Mouse (Mus musculus): ENCODE measurements around the gene Qser1.

DNA sequence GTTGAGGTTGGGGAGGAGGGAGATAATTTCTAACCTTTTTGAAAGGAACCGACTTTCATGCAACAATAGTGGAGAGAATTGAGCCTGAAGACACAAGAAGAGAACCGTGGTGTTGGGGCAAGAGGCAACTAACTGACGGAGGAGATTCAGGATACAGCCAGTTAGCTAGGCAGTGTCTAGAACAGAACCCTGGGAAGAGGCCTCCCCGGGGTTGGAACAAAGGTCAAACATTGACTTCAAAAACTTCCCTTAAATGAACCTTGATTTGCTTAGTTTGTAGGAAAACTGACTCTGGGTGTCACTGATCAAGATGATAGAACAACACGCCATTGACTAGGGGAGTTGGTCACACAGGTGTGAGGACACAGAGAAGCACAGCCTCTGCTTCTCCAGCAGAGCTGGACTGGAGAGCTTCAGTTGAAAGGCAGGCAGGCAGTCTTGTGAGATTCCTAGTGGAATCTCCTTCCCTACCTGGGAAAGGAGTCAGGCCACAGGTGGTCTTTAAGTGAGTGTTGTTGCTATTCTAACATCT, 67.8 kb downstream of the Qser1 start:
- TF ChIP-seq CTCF (IDR thresholded peaks at IDR 0.05; ENCODE audit: extremely low read depth, insufficient read length, insufficient replicate concordance, low read depth, low read length), result no peak
- TF ChIP-seq POLR2A (IDR thresholded peaks at IDR 0.05; ENCODE audit: low read depth, low read length), result no peak
